Mouse (Mus musculus): ENCODE data around the gene Rad9a. TPM values are rescaled to one million over a fixed set of nuclear protein-coding genes. Genes with fewer than 3 reads are reported as not detected.
A peak's percentile ranks its signal among the peaks of the same experiment; 100 is the strongest.

Rad9a gene
- total and polyA plus RNA-seq, 2 experiments from 2014 or later = 9.5 to 12.3 TPM

- H3K27me3 ChIP-seq (ENCODE audit: control insufficient read depth, insufficient read depth, low read length) = no peaks in the 10 kb centered on the region
- peak within 1 kb of the TSS; percentile 24; the same call in 1 of the 2 replicates for H3K4me3 ChIP-seq (ENCODE audit: low read depth, low read length)
- H3K9ac ChIP-seq (replicated peaks; ENCODE audit: low read depth, low read length) = no peak within 1 kb of the TSS
- H3K36me3 ChIP-seq (replicated peaks; ENCODE audit: control insufficient read depth, insufficient read depth, low read length) = peaks cover 58% of the 10 kb centered on the region
- no peak for ATAC-seq (ENCODE audit: insufficient read depth, low read depth)
- H3K4me2 ChIP-seq (ENCODE audit: low read depth, low read length) = no peak within 1 kb of the TSS
- TF ChIP-seq CTCF (IDR thresholded peaks at IDR 0.05; ENCODE audit: low read depth) (no peak), EP300 (IDR thresholded peaks at IDR 0.05; ENCODE audit: low read depth) (no peak)
- WGBS = 53% methylated on average over 11 of the region's 11 CpGs
- no peak for DNase-seq (ENCODE audit: low spot score)
- peak within 1 kb of the TSS; percentile 52 for H3K27ac ChIP-seq (ENCODE audit: low read depth)
- peaks cover 18% of the 10 kb centered on the region for H3K4me1 ChIP-seq (ENCODE audit: control insufficient read depth, insufficient read depth)
- no peaks in the 10 kb centered on the region for H3K9me3 ChIP-seq (replicated peaks; ENCODE audit: control insufficient read depth, low read length)
These were observed 48.2 kb downstream of the Rad9a start, which contains the start of gene Ptprcap for GRCm38 (mm10) chr19:4153232-4153654. Gene Ptprcap, plus strand, starts transcription at chr19:4153604.

- peak; percentile 4; the same call in 1 of the 2 replicates for TF ChIP-seq EP300 (IDR thresholded peaks at IDR 0.05; ENCODE audit: low read depth)
- TF ChIP-seq CTCF (IDR thresholded peaks at IDR 0.05; ENCODE audit: low read depth) = no peak
- 77% methylated on average over 8 of the region's 8 CpGs for whole genome bisulfite sequencing
- Histone ChIP-seq H3K36me3 (replicated peaks; ENCODE audit: control insufficient read depth, insufficient read depth, low read length) (peaks cover 53% of the 10 kb centered on the region), H3K4me3 (ENCODE audit: low read depth, low read length) (no peak overlapping the region), H3K4me2 (ENCODE audit: low read depth, low read length) (no peak overlapping the region), H3K9me3 (replicated peaks; ENCODE audit: control insufficient read depth, low read length) (no peaks in the 10 kb centered on the region), H3K9ac (replicated peaks; ENCODE audit: low read depth, low read length) (no peak overlapping the region), H3K27ac (ENCODE audit: low read depth) (peak overlapping the region; percentile 52), H3K27me3 (ENCODE audit: control insufficient read depth, insufficient read depth, low read length) (no peaks in the 10 kb centered on the region), H3K4me1 (ENCODE audit: control insufficient read depth, insufficient read depth) (peaks cover 21% of the 10 kb centered on the region)
- DNase-seq (ENCODE audit: low spot score) (no peak), ATAC-seq (ENCODE audit: insufficient read depth, low read depth) (no peak)
These were observed 48.8 kb downstream of the Rad9a start for GRCm38 (mm10) chr19:4152445-4153231.

GRCm38 (mm10) chr19:4151898-4152297, 49.6 kb downstream of the Rad9a start:
- 69% methylated on average over 5 of the region's 5 CpGs for WGBS
- H3K9me3 ChIP-seq (replicated peaks; ENCODE audit: control insufficient read depth, low read length) = no peaks in the 10 kb centered on the region
- no peak overlapping the region for H3K9ac ChIP-seq (replicated peaks; ENCODE audit: low read depth, low read length)
- no peak overlapping the region for H3K4me2 ChIP-seq (ENCODE audit: low read depth, low read length)
- H3K4me1 ChIP-seq (ENCODE audit: control insufficient read depth, insufficient read depth) = peaks cover 21% of the 10 kb centered on the region
- peaks cover 47% of the 10 kb centered on the region for H3K36me3 ChIP-seq (replicated peaks; ENCODE audit: control insufficient read depth, insufficient read depth, low read length)
- H3K4me3 ChIP-seq (ENCODE audit: low read depth, low read length) = no peak overlapping the region
- no peak for TF ChIP-seq EP300 (IDR thresholded peaks at IDR 0.05; ENCODE audit: low read depth)
- TF ChIP-seq CTCF (IDR thresholded peaks at IDR 0.05; ENCODE audit: low read depth) = no peak
- H3K27me3 ChIP-seq (ENCODE audit: control insufficient read depth, insufficient read depth, low read length) = no peaks in the 10 kb centered on the region
- no peak overlapping the region for H3K27ac ChIP-seq (ENCODE audit: low read depth)
- DNase-seq (ENCODE audit: low spot score) (no peak), ATAC-seq (ENCODE audit: insufficient read depth, low read depth) (no peak)

- no peak overlapping the region for H3K9ac ChIP-seq (replicated peaks; ENCODE audit: low read depth, low read length)
These were observed 50.0 kb downstream of the Rad9a start for GRCm38 (mm10) chr19:4151488-4151860.

GRCm38 (mm10) chr19:4150567-4151487, 50.6 kb downstream of the Rad9a start:
- Histone ChIP-seq H3K9ac (replicated peaks; ENCODE audit: low read depth, low read length) (no peak overlapping the region), H3K36me3 (replicated peaks; ENCODE audit: control insufficient read depth, insufficient read depth, low read length) (peaks cover 39% of the 10 kb centered on the region), H3K9me3 (replicated peaks; ENCODE audit: control insufficient read depth, low read length) (no peaks in the 10 kb centered on the region), H3K4me2 (ENCODE audit: low read depth, low read length) (no peak overlapping the region), H3K27me3 (ENCODE audit: control insufficient read depth, insufficient read depth, low read length) (no peaks in the 10 kb centered on the region), H3K4me1 (ENCODE audit: control insufficient read depth, insufficient read depth) (peaks cover 21% of the 10 kb centered on the region), H3K27ac (ENCODE audit: low read depth) (no peak overlapping the region), H3K4me3 (ENCODE audit: low read depth, low read length) (no peak overlapping the region)
- ATAC-seq (ENCODE audit: insufficient read depth, low read depth) (no peak), DNase-seq (ENCODE audit: low spot score) (no peak)
- TF ChIP-seq EP300 (IDR thresholded peaks at IDR 0.05; ENCODE audit: low read depth) (no peak), CTCF (IDR thresholded peaks at IDR 0.05; ENCODE audit: low read depth) (no peak)
- 81% methylated on average over 22 of the region's 22 CpGs for WGBS

More at GRCm38 (mm10) chr19:4151488-4151860, 50.0 kb downstream of the Rad9a start:
- no peak for DNase-seq (ENCODE audit: low spot score)
- Histone ChIP-seq H3K36me3 (replicated peaks; ENCODE audit: control insufficient read depth, insufficient read depth, low read length) (peaks cover 42% of the 10 kb centered on the region), H3K4me3 (ENCODE audit: low read depth, low read length) (no peak overlapping the region), H3K4me1 (ENCODE audit: control insufficient read depth, insufficient read depth) (peaks cover 21% of the 10 kb centered on the region), H3K27me3 (ENCODE audit: control insufficient read depth, insufficient read depth, low read length) (no peaks in the 10 kb centered on the region), H3K4me2 (ENCODE audit: low read depth, low read length) (no peak overlapping the region), H3K27ac (ENCODE audit: low read depth) (no peak overlapping the region), H3K9me3 (replicated peaks; ENCODE audit: control insufficient read depth, low read length) (no peaks in the 10 kb centered on the region)
- TF ChIP-seq CTCF (IDR thresholded peaks at IDR 0.05; ENCODE audit: low read depth) (no peak), EP300 (IDR thresholded peaks at IDR 0.05; ENCODE audit: low read depth) (no peak)
- 76% methylated on average over 4 of the region's 5 CpGs for WGBS
- no peak for ATAC-seq (ENCODE audit: insufficient read depth, low read depth)
